Mouse (Mus musculus) B cell, adult 2 months (primary cell): Measurements from ENCODE around the gene Grid2.

Experiments
- DNase-seq, 2 experiments: peaks; one replicate each; pipeline ENCODE4 v3.0.0; 2022

Grid2 gene

DNA sequence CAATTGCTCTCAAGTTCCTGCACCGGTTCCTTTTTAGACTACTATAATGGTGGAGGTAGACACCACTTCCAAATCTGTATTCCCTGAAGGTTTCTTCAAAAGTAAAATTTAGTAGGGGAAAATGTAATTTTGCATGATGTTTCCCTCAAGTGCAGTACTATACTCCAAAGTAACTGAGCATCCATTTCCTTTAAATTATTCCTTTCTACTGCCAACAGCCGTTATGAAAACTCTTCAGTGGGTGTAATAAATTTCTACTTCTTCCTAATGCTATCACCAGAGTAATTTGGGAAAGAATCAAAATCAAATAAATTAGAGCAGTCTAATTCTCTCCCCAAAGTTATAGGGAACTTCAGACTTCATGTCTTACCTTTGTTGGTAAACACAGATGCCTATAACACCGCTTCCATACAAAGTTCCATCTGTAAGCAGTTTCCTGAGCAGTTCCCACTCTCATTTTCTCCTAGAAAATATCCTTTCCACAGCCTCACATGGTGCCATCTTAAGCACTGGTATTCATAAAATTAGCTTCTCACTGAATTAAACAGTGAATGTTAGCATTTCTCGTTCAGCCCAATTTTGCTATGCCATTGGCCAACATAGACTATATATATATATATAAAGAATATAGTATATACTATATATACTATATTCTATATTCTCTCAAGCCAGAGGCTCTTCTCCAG is 1142.9 kb downstream of the Grid2 start:
- no peak for DNase-seq

DNA sequence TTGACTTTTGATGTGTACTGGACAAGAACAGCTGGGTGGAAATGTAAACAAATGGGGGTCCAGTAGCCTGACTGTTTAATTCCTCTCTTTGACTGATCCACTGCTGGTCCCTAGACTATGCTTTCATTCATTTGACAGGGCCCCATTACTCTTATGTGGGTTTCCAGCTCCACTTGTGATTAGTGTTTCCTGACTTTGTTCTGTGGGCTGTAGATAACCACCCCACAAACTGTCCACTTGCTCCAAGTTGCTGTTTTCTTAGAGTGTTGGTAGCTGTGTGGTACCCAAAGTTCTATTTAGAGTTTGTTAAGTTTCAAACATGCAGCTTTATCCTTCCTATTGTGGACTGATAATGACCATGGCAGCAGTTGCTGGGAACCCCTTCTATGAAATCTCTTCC is 1172.0 kb downstream of the Grid2 start:
- no peak for DNase-seq

DNA sequence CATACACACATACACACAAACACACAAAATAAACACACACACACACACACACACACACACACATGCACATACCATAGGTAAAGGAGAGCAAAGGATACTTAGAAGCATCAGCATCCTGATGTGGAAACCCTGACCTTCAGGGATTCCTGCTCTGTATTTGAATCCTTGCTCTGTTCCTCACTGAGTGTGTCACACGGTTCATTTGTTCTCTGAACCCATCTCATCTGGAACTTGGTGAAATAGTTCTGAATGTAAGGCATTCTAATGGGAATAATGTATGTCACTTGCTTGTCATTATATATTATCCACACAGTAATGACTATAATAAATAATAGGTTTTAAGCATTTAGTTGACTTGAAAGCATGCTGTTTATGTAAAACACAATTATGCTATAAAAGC is 1173.2 kb downstream of the Grid2 start:
- no peak for DNase-seq

DNA sequence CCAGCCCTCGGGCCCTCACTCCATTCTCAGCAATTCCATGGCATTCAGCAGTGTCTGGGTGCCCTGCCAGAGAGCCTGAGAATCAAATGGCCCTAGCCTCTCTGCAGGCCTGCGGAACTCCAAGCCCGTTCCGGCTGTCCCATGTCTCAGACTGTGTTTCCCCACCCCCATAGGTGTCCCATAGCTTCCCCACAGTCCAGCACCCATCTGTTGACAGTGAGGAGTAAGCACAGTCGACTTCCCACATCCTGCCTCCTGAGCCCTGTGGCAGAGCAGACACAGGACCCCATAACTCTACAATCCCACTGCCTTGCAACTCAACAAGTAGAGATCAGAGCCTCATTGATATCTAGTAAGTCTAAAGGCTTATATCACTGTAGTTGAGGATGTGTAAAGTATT is 1192.5 kb downstream of the Grid2 start:
- DNase-seq = no peak

DNA sequence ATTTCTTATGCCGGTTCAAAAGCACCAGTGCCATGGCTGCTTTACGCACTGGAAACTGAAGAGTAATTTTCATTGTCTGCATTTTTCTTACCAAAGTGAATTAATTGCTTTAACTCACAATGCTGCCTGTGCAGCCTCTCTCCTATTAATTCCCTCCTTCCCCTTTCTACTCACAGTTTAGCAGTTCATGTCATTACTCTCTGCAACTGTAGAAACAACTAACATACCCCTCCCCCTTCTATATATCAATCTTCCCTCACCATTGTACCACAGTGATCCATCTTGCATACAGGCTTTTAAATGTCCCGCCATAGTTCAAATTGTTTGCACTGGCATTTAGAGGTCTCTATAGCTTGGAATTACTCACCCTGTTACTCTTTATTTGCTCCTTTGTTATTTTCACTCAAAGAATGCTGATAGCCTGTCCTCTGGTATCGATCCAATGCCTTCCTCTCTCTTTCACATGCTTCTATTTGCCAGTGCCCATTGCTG is 1193.2 kb downstream of the Grid2 start:
- no peak for DNase-seq

DNA sequence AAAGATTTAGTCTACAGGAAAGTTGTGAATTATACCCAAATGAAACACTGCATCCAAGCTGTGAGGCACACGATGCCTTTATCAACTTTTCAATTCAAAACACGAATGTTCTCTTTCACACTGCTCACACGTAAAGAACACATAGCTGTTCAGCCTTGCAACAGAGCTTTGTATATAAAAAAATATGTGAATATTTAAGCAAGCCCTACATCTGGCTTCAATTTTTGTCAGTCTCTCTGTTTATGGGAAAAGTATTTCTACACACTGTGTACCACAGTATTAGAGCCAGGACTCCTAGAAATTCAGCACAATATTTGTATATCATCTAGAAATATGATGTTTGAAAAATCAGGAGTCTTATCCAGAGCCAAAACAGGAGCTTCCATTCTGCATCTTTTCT is 1195.1 kb downstream of the Grid2 start:
- DNase-seq = no peak

DNA sequence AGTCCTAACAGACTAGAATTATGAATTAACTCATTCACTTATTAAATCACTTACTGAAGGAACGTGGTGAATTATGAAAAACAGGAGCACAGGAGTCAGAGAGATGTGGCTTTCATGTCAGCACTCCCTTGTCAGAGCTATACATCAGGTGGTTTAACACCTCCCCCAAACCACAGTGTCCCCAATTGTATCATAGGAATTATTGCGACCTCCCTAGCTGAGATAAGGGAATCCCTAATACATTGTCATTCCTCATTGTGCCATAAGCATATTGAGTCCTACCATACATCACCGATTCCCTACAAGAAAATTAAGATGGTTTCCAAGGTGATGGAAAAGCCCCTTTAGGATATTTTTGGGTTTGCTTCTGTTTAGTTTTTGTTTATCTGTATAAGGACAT is 1224.2 kb downstream of the Grid2 start:
- DNase-seq = no peak

DNA sequence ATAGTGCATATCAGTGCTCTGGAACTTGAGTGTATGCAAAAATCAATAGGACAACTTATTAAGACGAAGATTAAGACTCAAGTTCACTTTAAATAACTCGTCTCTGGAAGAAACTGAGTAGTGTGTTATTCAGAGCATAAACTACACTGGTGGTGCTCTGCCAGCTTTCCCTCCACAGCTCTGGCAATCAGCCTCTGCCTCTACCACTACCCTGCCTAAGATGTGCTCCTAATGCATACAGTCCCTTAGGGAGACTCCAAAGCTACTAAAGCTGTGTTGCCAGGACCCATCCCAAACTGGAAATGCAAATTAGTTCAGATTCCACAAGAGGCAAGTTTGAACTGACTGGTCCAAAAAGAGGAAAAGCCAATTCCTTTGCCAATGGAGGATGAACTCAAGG is 1224.9 kb downstream of the Grid2 start:
- DNase-seq = no peak

DNA sequence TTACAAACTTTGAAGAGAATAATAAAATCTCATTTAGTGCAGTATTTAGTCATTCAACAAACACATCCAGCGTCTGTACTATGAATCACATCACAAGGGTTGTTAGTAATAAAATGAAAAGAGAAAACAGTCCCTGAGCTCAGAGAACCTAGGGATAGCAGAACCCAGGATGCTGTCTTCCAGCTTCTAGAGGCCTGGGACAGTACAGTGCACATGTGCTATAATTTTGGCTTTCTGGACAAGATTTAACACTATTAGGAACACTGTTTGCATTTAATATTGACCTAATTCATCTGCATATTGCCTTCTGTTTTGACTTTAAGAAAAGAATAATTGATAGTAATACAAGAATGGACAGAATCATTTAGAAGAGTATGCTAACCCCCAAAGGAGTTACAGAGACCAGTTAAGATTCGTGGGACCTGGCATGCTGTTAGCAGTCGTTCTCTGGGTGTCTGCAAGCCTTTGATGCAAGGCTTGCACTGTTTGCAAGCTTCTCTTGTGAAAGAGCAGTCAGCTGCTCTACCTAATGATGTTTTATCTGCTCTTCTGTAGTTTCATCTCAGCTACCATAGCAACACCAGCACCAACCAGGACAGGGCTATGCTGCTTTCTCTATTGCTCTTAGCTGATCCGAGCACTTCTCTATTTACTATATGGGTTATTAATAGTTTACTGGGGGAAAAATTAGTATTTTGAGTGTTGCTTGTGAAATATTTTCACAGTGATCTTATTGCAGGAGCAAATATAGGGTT is 1234.8 kb downstream of the Grid2 start:
- DNase-seq = no peak

DNA sequence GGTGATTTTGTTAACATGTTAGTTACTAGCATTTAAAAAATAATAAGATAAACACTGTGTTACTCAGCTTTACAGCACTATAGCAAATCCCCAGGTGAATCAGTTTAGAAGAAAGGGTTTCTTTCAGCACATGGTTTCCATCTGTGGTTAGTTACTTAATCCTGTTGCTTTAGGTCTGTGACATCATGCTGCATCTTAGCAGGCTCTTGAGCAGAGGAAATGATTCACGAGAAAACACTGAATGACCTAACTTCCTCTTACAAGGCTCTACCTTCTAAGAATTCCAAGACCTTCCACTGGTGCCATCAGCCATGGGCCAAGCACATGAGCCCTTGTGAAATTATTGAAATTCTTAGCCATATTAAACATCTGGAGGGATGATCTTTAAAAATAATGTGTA is 1248.7 kb downstream of the Grid2 start:
- DNase-seq = no peak

DNA sequence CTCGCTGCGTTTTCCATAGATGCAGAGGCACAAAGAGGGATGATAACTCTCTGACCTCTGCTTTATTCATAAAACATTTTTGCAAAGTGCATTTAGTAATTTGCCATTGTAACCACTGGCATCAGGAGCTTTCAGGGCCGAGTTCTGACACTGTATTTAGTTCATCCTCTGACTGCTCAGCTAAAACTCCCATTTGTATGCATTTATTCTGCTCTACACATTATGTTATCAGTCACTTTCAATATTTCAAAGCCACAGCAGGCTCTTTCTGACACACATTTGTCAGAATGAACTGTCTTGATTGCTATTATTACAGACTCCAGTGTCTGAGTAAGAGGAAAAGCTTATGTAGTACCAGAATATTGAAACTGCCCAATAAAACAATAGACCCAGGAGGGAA is 1286.5 kb downstream of the Grid2 start:
- DNase-seq = no peak

DNA sequence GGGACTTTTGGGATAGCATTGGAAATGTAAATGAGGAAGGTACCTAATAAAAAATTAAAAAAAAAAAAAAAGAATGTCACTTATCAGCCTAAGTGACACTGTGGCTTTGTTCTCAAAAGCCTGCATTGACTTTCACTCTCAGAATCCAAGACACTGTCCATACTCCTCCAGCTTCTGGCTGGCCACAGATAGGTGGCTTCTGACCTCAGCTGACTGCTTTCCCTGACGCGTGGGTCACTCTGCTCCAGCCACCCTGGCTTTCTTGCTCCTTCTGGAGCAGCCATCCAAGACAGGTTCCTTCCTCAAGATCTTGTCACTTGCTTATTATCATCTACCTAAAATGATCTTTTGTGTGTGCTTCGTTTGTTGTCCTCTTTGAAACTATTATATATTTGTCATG is 1298.0 kb downstream of the Grid2 start:
- DNase-seq = no peak

DNA sequence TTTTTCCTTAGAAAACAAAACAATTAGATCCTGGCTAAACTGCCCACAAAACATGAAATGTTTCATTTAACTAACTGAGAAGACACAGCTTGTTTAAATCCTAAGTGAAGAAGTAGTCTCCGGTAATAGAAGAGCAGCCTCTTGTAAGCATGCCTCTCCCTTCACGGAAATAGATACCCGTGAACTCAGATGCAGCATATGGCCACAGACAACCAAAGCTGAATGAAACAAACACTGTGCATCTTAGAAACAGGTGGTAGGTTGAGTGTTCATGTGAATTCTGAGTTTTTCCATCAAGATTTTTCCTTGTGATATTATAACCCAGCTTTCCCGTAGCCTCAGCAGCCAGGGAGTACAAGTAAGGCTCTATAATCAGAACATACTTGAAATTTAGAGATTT is 1299.5 kb downstream of the Grid2 start:
- no peak for DNase-seq

DNA sequence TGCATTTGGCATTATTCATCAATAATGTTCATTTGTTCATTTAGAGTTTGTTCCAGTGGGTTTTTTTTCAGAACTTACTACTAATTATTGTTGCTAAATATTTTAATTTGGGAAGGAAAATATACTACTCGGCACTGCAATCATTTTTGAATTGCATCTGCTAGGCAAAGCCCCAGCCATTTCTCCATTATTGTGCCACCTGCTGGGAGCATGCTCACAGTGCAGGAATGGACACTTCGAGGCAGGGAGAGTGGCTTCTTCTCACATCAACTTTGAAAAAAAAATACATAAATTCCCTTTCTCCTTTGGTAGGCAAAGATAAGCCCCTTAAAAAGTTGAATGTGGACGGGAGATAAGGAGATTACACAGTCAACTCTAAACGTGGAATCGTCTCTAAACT is 1312.9 kb downstream of the Grid2 start:
- DNase-seq = no peak

DNA sequence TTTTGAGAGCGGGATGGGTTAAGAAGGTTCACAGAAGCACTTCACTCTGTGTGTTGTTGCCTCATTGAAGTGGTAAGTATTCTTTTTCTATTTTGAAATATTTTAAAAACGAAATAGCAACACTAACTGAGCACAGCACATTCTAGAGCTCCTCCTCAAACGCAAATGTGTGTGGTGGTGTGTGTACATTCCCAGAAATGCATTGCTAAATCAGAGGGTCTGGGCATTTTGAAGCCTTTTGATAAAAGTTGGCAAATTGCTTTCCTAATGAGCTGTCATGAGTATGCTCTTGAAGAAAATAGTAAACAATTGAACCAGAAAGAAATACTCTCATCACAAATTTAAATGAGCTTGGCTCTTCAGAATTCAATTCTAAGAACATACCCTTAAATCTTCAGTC is 1325.7 kb downstream of the Grid2 start:
- DNase-seq = no peak

DNA sequence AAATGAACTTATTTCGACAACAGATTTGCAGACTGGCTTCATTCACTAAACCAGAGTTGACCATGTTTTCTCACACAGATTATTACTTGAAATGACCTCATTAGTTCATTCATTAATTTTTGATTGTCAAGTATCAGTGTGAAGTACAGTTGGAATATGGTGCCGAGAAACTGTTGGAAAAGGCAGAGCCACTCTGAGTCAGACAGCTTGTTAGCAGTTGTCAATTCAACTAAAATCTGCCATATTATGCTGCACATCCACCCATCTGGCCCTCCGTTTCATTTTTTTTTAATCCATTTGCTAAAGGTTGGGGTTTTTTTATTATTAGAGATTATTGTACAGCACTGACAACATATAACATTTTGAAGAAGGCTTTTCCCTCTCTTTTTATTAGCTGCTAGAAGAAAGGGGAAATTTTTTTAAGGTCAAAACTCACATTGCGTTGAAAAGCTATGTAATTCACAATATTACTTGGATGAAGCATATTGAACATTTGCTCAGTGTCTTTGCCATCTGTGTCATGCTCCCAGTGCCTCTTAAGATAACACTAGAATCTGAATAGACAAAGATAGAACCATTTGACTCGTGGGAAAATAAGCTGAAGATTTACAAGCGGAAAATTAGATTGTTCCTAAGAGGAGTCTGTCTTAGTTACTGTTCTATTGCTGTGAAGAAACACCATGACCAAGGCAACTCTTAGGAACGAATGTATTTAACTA is 1333.0 kb downstream of the Grid2 start:
- DNase-seq = no peak

DNA sequence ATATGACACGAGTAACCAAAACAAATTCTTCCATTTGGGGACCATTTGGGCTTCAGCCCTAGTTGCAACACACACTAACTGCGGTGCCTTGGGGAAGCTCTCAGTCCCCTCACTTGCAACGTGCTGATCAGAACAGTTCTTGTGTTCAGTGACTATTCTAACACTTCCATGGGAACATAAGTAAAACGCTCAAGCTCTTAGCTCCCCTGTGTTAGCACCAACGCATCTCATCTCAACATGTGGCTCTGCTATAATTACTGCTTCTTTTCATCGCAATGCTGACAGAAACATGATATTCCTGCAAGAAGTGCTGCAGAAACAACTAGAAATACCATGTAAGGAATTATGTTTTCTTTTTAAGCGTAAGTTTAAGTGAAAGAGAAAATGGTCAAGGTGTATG is 1340.6 kb downstream of the Grid2 start:
- no peak for DNase-seq

DNA sequence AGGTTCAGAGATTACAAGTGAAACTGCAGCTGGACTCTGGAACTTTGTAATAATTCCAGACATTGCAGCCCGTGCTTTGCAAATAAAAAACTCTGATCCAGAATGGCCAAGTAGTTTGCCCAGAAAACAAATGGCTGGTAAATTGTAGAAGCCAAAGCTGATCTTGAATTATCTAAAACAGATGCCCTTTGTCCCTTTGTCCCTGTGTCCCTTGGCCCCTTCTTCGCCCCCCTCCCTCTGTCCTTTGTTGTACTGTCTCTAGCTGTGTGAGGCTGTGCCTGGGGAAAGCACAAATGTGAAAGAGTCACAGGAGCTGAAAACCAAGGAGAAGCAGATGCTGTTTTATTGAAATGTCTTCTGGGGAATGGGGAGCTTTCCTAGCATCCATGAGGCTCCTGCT is 1341.2 kb downstream of the Grid2 start:
- DNase-seq = no peak

DNA sequence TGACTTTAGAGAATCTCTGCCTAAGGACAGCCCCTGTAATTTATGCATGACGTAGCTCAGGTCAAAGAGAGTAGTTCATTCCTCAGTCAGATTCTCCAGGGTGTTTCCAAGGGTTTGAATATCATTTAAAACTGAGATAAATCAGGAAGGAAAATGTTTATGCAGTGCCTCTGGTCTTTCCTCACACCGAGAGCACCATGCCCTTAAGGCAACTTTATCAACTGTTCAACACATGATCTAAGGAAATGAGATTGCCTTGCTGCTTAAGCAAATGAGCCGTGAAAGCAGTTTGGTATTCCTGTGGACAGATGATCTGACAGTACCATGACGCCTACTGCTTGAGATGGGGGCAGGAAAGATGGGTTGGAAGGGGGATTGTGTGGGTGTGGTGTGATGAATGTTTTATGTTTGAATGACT is 1342.5 kb downstream of the Grid2 start:
- no peak for DNase-seq

DNA sequence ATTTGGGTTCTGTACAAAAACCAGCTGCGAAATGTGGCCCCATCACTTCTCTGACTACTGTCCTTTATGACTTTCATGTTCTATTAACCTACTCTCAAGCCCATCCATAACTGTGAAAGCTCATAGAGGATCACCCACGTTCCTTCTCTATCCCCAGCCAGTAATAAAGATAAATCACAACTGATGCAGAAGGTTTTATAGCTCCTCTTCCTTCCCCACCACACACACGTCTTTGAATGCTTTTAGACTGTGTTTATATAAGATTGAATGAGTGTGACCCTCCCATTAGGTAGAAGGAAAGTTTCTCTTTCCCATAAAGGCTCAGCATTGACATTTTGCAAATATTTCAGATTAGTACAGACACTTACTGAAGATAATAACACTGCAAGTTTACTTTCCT is 1350.1 kb downstream of the Grid2 start:
- DNase-seq = no peak

DNA sequence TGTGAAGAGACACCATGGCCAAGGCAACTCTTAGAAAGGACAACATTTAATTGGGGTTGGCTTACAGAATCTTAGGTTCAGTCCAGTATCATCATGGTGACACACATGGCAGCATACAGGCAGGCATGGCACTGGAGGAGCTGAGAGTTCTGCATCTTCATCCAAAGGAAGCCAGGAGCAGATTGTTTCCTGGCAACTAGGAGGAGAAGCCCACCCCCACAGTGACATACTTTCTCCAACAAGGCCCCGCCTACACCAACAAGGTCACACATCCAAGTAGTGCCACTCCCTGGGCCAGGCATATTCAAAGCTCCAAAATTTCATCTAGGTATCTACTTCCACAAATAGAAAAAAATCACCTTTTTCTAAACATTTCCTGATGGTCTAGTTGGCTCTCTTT is 1351.4 kb downstream of the Grid2 start:
- no peak for DNase-seq

DNA sequence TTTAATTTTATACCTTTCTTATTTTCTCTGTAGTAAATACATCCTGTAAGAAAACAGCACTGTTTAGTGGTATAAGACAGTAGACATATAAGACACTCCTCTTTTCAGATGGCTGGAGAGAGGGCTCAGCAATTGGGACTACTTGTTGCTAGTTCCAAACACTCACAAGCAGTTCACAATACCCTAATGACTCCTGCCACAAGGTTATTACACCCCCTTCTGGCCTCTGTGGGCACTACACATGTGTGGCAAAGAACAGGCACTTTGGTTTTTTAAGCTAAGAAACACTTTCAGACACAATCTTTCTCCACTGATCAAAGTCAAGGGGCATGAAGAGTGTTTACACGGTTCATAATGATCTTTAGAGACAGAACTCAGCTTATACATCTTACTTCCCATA is 1352.3 kb downstream of the Grid2 start:
- no peak for DNase-seq

DNA sequence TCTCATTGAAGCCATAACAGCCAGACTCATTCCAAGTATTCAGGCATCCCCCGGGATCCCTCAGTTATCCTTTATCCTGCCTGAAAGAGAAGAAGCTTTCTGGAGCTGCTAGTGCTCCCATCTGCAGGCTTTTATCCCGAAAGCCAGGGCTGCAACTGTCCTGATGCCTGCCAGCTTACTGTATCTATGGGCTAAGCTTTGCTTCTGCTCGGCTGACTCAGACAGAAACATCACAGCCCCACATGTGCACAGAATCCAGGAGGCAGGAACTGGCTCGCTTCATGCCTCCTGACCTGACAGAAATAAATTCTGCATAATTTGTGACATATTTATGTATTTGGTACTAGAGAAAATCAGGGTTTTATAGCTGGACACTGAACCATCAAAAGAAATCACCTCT is 1361.2 kb downstream of the Grid2 start:
- no peak for DNase-seq
